Mouse (Mus musculus): ENCODE data around the gene Nsmce3.

DNA sequence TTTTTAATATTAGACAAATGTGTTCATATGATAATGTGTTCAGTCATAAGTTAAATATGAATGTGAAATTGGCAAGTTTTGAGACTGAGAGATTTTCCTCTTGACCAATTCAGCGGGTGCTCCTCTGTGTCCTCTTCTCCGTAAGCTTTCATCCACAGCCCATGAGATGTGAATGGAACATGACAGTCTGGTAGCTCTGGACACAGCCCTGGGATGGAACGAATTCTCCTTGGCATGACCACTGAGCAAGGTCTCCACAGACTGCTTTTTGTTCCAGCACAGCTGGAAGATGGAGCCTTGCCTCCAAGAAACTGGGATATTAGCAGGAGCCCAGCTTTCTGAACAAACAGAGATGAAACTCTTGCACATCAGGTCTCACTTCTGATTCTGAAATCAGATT is 9.8 kb downstream of the Nsmce3 start:
- TF ChIP-seq POLR2A (IDR thresholded peaks at IDR 0.05; ENCODE audit: low read depth, low read length) = no peak
- no peak for TF ChIP-seq CTCF (conservative IDR thresholded peaks at IDR 0.05; ENCODE audit: insufficient read depth, insufficient read length, low read depth, low read length)

Measured in kidney, adult 2 months (tissue).